Mouse (Mus musculus) induced T-regulatory cell, adult 2 months (primary cell): ENCODE measurements around the gene Rnf215.

Experiments
- DNase-seq: peaks from one replicate; pipeline ENCODE4 v3.0.0-alpha.2; 2012; ENCODE audit warnings: low read depth

Rnf215 gene

GRCm38 (mm10) chr11:4190677-4191076 lies 55.7 kb downstream of the Rnf215 start:
- no peak for DNase-seq
